Mouse (Mus musculus) inflammation-experienced regulatory T-cells, adult 6 months (primary cell): ENCODE data around the gene Dpf2. TPM values are rescaled to one million over a fixed set of nuclear protein-coding genes. Genes with fewer than 3 reads are reported as not detected.
"Not testable (repeated sequence)": the region's sequence is repeated elsewhere in the genome, so short reads cannot be mapped to it uniquely, and the experiment has no call there.

Experiments used
- ATAC-seq: one replicate; pipeline ENCODE4 v1.8.0; 2017
- polyA plus RNA-seq, 3 experiments: library from polyadenylated mRNA; unstranded; fragments of 100-300 nt; shearing (Covaris generic); gene quantifications; one replicate each; pipeline ENCODE4 v1.2.1; 2017

Dpf2 gene
- polyA plus RNA-seq, 3 experiments from 2014 or later = 157 to 198 (median 189) TPM

DNA sequence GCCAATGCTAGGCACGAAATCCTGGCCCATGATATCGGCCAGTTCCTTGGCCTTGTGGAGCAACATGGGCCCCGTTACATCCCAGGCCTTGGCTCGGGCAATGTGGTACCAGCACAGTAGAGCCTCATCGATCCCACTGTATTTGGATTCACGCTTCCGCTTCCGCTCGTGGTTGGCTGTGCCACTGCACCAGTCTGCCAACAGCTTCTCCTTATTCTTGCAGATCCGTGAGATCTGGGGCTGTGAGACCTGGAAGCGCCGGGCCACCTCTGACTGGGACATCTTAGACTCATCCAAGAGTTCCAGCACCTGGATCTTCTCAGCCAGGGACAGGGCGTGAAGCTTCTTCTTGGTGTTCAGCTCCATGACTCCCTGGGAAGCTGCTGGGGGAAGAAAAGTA lies 20.1 kb downstream of the Dpf2 start:
- no peak for ATAC-seq

- no peak for ATAC-seq
Measured at GRCm38 (mm10) chr19:5892262-5892661, 20.5 kb downstream of the Dpf2 start.

- ATAC-seq = no peak
Measured at GRCm38 (mm10) chr19:5891521-5892258, 21.1 kb downstream of the Dpf2 start.

DNA sequence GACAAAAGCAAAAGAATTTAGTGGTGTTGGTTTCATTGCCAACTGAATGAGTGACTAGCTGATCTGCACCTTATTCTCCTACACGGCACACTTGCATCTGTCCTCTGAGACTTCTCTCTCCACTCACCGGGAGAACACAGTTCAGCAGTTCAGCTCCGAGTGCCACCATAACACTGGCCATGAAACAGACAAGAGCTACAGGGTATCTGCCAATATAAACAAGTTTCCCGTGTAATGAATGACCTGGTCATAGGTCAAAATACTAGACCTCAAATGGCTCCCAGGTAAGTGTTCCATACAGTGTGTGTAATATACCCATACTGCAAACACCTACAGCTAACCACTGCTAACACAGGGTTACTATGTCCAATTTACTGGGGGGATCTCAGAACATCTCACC lies 23.6 kb downstream of the Dpf2 start:
- no peak for ATAC-seq

- no peak for ATAC-seq
Measured at GRCm38 (mm10) chr19:5887234-5887815, 25.5 kb downstream of the Dpf2 start.

- ATAC-seq = no peak
Measured at GRCm38 (mm10) chr19:5885838-5886237, 27.0 kb downstream of the Dpf2 start.

DNA sequence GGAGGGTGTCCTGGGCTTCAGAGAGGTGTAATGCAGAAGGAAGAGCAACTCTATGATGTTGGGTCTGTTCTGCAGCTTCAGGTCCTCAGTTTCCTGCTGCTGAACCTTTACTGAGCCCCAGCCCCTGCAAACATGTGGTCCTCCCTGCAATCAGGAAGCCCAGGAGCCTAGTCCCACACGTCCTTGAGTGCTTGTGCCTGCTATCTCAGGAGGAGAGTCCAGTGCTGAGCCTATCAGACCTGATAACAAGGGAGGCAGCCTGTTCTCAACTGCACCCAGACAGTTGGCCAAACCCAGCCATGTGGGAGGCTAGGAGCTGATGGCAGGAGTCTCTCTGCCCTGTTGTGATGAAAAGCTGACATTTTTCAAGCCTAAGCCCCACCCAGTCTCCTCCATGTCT lies 28.9 kb downstream of the Dpf2 start:
- ATAC-seq = no peak

- ATAC-seq = not testable (repeated sequence)
Measured at GRCm38 (mm10) chr19:5882079-5882478, 30.7 kb downstream of the Dpf2 start.

- ATAC-seq = no peak
Measured at GRCm38 (mm10) chr19:5881155-5881554, 31.7 kb downstream of the Dpf2 start.

DNA sequence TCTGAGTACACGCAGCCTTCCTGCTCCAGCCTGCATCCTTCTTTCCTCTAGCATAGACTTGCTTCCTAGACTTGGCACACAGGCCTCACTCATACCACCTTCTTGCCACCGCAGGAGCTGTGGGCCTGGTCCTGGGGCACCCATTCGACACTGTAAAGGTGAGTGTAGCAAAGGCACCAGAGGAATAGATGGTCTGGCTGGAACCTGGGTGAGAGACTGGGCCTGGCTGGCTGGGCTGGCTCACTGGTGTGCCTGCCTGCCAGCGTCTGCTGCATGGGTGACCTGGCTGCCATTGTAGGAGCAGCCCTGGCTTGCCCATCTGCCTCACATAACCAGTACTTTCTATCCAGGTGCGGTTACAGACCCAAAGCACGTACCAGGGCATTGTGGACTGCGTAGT lies 33.1 kb downstream of the Dpf2 start:
- ATAC-seq = no peak

DNA sequence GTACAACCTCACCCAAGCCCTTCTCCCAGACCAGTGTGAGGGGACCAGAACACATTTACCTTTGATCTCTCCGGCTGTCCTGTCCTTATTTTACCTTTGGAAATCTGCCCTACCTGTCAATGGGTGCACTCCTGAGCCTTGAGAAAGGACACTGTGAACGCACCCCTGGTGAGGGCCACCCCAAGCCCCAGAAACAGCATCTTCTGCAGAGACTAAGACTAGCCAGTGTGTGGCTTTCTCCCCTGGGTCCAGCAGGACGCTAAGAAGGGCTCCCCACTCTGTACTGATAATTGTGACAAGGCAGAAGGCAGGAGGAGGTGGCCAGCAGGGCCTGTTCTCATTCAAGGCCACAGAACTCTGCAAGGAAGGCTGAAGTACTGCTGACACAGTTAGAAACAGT lies 33.9 kb downstream of the Dpf2 start:
- no peak for ATAC-seq

DNA sequence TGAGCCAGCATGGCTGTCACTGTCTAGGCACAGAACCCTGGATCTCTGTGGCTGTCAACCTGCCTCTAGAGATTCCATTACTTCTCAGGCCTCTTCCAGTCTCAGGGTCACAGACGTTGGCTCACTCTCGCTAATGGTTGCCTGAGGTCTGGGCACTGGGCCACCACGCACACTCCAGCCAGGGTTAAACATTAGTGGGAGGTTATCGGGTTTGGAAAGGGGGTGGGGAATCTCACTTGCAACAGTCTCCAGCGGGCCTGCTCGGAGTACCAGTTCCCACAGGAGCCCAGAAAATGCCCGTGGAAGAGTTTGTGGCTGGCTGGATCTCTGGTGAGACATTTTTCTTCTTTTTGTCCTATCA lies 34.5 kb downstream of the Dpf2 start:
- ATAC-seq = peak; percentile 3

DNA sequence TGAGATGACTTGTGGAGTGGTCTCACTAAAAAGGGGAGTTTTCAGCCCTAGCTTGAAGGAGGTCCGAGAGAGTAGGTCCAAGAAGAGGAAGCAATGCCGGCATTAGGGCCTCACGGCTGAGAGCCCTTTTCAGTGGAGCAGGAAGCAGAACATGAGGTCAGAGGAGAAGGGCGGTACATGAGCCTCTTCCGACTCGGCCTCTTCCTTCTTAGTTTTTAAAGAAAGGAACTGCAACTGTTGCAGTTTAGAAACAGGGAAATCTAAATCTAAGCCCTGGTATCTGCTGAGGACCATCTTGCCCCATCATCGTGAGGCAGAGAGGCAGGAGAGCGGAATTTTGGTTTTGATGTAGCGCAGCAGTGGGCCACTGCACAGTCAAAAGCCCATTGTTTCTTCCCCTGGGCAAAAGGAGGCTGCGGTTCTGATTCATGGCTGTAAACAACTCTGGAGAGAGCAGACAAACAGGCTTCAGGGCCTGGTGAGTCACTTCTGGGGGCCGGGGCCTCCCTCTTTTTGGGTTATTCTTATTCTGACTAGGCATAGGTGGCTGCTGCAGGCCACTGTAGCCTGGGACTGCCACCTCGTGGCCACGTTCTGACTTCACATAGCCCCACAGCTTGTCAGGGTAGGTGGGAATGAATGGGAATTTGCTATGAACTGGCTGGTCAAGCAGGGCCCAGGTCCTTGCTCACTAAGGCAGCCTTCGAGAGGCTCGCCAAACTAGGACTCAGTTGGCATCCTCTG lies 35.0 kb downstream of the Dpf2 start, which contains the start of gene Slc25a45:
Gene Slc25a45 (plus strand): TSS at position 191 of the 744 bp plus-strand sequence.
- ATAC-seq = peak; percentile 85

DNA sequence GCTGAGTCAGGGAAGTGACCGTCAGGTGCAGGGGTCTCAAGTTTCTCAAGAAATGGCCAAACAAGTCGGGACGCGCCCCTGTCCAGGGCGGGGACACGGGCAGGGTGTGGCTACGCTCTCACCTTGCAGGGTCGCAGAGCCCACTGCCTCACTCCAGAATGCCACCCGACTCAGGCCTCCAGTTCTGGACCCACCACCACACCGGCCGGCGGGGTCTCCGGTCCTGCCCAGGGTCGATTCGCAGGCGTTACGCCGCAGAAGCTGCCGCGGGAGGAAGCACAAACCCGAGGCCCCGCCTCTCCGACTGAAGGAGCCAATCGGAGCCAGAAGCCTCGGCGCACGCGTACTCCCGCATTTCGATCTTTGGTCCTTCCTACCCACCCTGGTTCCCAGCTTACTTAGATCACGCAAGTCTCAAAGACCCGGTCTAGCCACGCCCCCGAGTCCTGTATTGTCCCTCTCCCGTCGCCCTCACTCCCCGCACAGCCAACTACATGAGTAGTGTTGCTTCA lies 37.8 kb downstream of the Dpf2 start, which contains the start of gene Frmd8:
Gene Frmd8 (minus strand): TSS at position 306 of the 512 bp plus-strand sequence.
- ATAC-seq = peak; percentile 71

DNA sequence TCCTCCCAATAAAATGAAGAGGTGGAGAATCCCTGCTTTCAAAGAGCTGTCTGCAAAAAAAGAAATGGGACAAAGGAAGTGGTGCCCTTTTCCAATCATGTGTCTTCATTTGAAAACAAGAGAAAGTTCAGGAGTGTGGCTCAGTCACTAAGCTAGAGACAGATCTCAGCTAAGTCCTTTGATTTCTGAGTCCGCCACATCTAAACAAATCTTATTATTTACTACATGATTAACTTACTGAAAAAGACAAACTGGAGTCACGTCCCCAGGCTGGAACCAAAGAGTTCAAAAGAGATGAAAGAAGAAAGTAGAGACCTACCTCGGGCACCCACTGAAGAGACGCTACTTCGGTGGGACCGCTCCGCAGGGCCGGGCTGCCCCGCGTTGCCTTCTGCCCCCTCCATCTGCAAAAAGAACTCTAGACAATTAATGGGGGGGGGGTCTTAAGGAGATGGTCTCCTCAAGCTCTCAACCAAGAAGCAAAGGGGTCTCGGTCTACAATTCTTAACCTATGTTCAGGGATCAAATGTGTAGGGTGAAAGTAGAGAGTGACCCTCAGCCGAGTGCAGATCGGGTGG lies 38.3 kb downstream of the Dpf2 start:
- ATAC-seq = no peak

DNA sequence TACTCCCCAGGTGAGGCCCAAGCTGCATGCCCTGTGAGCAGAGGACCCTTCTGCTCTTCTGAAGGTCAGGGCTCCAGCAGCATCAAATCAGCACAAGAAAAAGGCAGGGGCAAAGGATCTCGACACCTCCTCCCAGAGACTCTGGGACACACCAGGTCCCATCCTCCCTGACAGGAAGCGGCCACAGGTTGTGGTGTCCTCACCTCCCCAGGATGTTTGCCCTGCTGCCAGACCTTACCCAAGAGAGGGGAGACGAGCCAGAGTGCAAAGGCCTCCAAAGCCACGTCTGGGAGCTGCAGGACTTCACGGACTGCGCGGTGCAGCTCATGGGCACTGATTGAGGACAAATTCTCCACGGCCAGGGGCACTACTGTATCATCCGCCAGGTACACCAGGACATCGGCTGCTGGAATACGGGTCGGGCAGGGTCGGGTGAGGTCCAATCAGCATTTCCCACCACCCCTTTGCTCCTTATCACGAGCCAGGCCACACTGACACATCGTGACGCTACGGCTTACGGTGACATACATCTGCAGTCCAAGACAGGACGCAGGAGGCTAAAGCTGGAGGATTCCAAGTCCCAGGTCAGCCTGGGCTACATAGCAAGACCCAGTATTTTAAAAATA lies 39.8 kb downstream of the Dpf2 start:
- peak; percentile 33 for ATAC-seq

DNA sequence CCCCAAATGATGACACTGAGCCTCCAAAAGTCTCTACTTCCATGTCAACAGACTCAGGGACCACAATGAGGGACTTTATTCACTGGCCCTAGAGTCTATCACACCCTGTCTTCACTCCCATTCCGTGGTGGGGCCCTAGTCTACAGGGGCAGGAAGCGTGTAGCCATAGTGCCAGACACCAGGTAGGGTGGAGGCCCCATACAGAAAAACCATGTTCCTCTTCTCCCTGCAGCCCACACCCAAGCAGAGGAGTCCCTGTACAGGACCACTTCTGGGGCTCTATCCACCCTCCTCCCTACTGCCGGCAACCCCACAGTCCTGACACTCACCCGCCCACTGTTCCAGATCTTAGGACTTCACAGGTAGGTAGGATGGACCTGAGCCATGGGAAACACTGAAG lies 40.3 kb downstream of the Dpf2 start:
- ATAC-seq = no peak

GRCm38 (mm10) chr19:5871683-5872082 lies 41.1 kb downstream of the Dpf2 start:
- no peak for ATAC-seq

- ATAC-seq = no peak
Measured at GRCm38 (mm10) chr19:5871273-5871672, 41.5 kb downstream of the Dpf2 start.

GRCm38 (mm10) chr19:5868096-5868495 lies 44.7 kb downstream of the Dpf2 start:
- no peak for ATAC-seq

DNA sequence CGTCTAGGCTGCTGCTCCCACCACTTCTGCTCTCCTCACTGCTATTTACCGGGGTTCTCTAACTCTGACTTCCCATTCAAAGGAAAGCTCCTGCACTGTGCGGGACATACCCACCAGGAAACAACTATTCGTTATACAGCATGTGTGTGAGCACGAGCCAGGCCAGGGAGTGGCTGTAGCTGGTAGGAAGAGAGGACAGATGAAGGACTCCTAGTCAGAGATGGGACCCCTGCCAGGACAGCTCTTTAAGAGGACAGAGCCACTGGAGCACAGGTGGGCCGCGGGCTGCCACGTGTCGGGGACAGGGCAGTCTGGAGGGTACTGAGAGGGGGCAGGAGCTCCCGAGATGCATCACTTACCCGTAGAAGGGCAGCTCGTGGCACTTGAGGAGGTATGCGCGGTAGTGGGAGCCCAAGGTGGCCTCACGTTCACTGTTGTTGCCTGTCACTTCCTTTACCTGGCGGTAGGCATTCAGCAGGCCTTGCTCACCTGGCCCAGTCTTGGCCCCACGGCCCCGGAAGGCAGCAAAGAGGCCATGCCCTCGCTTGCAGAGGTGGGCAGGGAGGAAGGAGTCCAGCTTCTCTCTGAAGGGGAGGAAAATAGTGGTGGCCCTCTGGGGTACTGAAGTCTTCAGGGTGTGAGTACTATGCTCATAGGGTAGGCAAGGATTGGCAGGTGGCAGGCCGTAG lies 48.0 kb downstream of the Dpf2 start:
- no peak for ATAC-seq

- ATAC-seq = no peak
Measured at GRCm38 (mm10) chr19:5863776-5864175, 49.0 kb downstream of the Dpf2 start.
